ENCODE assay signal across 1 mouse cellular context in the genomic region with DNA sequence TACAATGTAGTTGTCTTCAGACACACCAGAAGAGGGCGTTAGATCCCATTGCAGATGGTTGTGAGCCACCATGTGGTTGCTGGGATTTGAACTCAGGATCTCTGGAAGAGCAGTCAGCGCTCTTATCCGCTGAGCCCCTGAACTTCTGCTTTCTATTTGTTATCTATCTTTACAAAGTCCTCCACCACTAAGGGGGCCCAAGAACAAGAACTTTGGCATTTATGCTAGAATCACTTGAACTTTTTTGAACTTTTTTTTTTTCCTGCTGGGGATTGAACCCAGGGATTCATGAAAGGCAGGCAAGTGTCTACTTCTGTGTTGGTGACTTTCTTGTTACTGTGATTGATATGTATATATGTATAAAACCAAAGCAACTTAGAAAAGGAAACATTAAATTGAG.
TF ChIP-seq lines count a peak whose summit lies in the region.

No protein-coding gene starts in this region.

TF ChIP-seq in MEL, 35 proteins besides CTCF, POLR2A, EP300 and RAD21:
- TF ChIP-seq HCFC1 (IDR thresholded peaks at IDR 0.05; ENCODE audit: low read depth, low read length) (0 out of 2 replicates have a peak, but pooled peaks have one; percentile 10), MYC (IDR thresholded peaks at IDR 0.05; ENCODE audit: low read depth, low read length) (peak; percentile 23), RCOR1 (IDR thresholded peaks at IDR 0.05; ENCODE audit: low read depth, low read length) (peak; percentile 60), POLR2AphosphoS2 (IDR thresholded peaks at IDR 0.05; ENCODE audit: low read length) (no peak), CHD1 (IDR thresholded peaks at IDR 0.05; ENCODE audit: low read depth, low read length) (no peak; the same call in 1 of the 2 replicates), GATA1 (IDR thresholded peaks at IDR 0.05; ENCODE audit: low read depth, low read length) (peak; percentile 76), ZNF384 (IDR thresholded peaks at IDR 0.05; ENCODE audit: low read depth, low read length) (peak; percentile 93), ETS1 (IDR thresholded peaks at IDR 0.05; ENCODE audit: low read depth, low read length) (peak; percentile 67), SIN3A (IDR thresholded peaks at IDR 0.05; ENCODE audit: low read length) (no peak), BHLHE40 (IDR thresholded peaks at IDR 0.05; ENCODE audit: borderline replicate concordance, low read depth, low read length) (0 out of 2 replicates have a peak, but pooled peaks have one; percentile 8), KAT2A (conservative IDR thresholded peaks at IDR 0.05; ENCODE audit: low read depth, low read length) (no peak), USF2 (IDR thresholded peaks at IDR 0.05; ENCODE audit: borderline replicate concordance in 1 of 2, insufficient read depth in 1 of 2, low read depth in 1 of 2, low read length in 2 of 2) (no peak), TAL1 (IDR thresholded peaks at IDR 0.05; ENCODE audit: low read length) (peak; percentile 62; the same call in 1 of the 2 replicates), ZKSCAN1 (IDR thresholded peaks at IDR 0.05; ENCODE audit: low read depth, low read length) (0 out of 2 replicates have a peak, but pooled peaks have one; percentile 54), TCF12 (IDR thresholded peaks at IDR 0.05; ENCODE audit: low read depth, low read length) (peak; percentile 77), MAX (IDR thresholded peaks at IDR 0.05; ENCODE audit: low read length) (peak; percentile 37; the same call in 1 of the 2 replicates), GABPA (IDR thresholded peaks at IDR 0.05; ENCODE audit: low read depth, low read length) (no peak), USF1 (IDR thresholded peaks at IDR 0.05; ENCODE audit: low read depth, low read length) (no peak)
